Mouse (Mus musculus): ENCODE data around the gene Zfp958.
A peak's percentile ranks its signal among the peaks of the same experiment; 100 is the strongest.
"Not testable (repeated sequence)": the region's sequence is repeated elsewhere in the genome, so short reads cannot be mapped to it uniquely, and the experiment has no call there.

Gene Zfp958

DNA sequence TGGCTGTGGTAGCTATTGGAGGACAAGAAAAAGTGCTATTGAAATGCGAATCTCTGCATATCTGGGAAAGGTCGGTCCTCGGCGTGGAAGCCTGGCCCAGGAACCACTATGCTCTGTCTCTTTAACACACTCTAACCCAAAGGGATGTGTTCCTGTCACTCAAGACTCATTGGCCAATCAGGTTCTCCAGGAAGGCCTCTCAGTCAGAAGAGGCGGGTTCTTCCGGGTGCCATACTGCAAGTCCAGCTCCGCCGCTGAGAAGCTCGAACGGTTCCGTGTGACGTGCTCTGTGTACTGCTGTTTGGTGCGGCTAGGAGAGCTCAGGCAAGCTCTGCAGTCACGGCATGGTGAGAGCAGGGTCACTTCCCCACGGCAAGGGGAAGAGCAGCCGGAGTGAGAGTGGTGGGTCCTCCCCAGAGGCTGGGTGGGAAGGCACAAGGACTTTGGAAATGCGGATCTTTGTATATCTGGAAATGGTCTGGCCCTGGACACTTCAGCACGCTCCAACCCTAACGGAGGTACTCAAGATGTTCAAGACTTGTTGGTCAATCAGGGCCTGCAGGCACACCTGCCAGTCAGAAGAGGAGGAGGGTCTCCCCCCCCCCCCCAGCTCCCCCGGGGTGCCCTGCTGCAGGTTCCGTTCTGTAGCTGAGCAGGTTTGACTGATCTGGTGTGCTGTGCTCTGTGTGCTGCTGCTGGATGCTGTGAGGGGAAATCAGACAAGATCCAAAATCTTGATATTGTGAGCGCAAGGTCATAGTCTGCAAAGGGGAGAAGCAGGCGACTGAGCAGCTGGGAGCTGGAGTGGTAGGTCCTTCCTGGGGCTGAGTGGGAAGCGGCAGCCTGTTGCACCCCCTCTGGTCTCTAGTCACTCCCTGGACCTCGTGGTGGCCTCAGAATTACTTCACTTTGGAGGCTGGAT, at the start of gene Zfp958:
Gene Zfp958 (plus strand): TSS at position 236 of the 922 bp plus-strand sequence.
- peak; percentile 88 for DNase-seq (ENCODE audit: low read depth, low spot score)

DNA sequence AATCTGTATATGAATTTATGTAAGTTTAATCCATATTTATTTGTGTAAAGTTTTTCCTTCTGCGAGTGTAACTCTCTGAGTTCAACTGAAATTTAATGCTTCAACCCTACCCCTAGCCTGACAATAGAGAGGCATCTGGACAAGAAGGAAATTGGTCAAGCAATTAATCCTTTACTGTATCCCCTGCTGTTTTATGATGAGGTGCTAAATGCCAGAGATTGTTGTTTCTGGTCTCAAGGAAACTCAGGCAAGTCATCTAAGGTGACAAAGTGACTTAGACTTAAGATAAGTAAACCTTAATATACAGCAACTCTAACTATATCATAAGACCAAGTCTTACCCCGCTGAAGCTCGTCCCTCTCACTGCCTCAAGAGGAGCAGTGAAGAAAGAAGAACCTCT, 31.0 kb upstream of the Zfp958 start:
- DNase-seq (ENCODE audit: low read depth, low spot score), result no peak

- no peak for DNase-seq (ENCODE audit: low read depth, low spot score)
These were observed 30.2 kb upstream of the Zfp958 start for GRCm38 (mm10) chr8:4582754-4583178.

GRCm38 (mm10) chr8:4584660-4585059, 28.3 kb upstream of the Zfp958 start:
- DNase-seq (ENCODE audit: low read depth, low spot score), result no peak

GRCm38 (mm10) chr8:4586356-4586755, 26.6 kb upstream of the Zfp958 start:
- no peak for DNase-seq (ENCODE audit: low read depth, low spot score)

DNA sequence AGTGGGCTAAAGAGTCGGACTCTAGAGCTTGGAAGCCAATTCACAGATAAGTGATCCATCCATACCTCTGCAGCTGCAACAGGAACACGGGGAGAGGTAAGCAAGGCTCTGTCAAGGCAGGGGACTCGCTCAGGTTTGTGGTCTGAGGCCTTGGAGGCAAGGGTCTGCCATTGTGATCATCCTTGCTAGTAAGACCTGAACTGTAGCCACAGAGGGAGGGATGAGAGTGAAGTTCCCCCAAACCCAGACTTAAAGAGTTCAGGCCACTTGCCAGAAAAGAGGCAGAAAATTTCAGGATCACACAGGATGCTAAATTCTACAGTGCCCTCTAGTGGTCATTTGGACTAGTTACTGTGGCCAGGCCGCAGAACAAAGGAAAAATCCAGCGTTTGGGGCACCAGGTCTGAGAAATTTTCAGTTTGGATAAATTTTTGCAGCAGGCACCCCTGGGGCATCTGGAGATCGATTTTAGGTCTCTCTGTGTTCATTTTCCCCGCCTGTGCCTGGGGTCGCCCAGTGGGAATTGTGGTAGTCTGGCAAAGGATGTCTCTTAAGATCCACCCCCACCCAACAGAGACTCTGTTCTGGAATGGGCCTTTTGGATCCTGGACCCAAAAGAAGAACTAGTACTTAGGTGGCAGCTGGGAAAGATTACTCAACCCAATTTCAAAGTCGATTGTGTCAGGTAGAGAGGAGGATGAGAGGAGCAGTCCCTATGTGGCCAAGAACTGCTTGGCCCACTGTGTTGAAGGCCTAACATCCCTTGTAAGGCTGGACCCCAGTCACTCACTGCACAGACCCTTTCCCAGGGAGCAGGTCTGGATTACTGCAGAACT, 24.6 kb upstream of the Zfp958 start:
- DNase-seq (ENCODE audit: low read depth, low spot score), result peak; percentile 3

- no peak for DNase-seq (ENCODE audit: low read depth, low spot score)
These were observed 4.1 kb upstream of the Zfp958 start for GRCm38 (mm10) chr8:4608896-4609295.

- DNase-seq (ENCODE audit: low read depth, low spot score), result not testable (repeated sequence)
These were observed 1.3 kb upstream of the Zfp958 start for GRCm38 (mm10) chr8:4611626-4612175.

- no peak for DNase-seq (ENCODE audit: low read depth, low spot score)
These were observed 14.4 kb downstream of the Zfp958 start for GRCm38 (mm10) chr8:4627349-4627748.

DNA sequence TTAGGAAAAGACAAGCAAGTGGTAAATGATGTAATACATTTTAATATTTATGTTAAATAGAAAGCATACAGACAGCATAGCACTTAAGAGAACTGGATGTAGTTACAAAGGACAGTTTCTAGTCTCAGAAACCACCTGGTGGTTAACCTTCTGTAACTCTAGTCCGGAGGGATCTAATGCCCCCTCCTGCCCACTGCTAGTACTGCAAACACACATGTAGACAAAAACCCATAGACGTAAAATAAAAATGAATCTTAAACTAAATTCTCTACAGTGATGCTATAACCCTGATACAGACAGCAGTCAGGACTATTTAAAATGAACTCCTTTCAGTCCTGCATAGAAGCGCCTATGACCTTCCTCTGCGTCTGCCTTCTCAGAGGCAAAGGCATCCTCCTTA, 24.1 kb downstream of the Zfp958 start:
- DNase-seq (ENCODE audit: low read depth, low spot score), result no peak

DNA sequence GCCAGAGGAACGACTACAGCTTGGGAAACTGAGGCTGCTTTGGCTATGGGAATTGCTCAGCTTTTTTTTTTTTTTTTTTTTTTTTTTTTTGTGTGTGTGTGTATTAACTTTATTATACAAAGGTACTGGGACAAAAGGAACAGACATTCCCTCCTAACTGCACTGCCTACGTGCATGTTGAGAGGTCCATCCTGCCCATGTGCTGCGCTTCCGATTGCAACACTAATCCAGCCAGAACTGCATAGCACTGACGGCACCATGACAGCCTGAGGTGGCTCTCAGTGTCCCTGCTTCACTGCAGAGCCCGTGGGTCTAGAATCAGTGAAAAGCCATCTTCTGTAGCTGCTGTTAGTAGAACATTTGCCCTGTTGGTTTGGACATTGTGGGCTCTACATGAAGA, 30.0 kb downstream of the Zfp958 start:
- not testable (repeated sequence) for DNase-seq (ENCODE audit: low read depth, low spot score)

DNA sequence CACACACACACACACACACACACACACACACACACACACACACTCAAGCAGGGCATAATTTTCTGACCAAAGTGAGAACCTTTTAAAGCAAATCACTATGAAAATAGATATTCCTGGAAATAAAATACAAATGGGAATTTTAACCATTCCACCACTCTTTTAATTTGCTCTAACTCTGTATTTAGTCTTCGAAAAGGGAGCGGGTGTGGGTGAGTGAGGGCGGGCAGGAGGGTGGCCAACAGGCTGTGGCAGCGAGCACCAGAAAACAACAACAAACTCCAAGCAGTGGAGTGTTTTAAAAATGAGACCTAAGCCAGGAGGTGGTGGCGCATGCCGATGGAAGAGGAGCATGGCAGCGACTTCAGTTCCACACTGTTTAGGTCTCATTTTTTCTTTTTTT, 43.6 kb downstream of the Zfp958 start:
- peak; percentile 78 for DNase-seq (ENCODE audit: low read depth, low spot score)

GRCm38 (mm10) chr8:4675191-4676003, 62.4 kb downstream of the Zfp958 start:
- DNase-seq (ENCODE audit: low read depth, low spot score), result no peak

- no peak for DNase-seq (ENCODE audit: low read depth, low spot score)
These were observed 63.6 kb downstream of the Zfp958 start for GRCm38 (mm10) chr8:4676586-4676985.

DNA sequence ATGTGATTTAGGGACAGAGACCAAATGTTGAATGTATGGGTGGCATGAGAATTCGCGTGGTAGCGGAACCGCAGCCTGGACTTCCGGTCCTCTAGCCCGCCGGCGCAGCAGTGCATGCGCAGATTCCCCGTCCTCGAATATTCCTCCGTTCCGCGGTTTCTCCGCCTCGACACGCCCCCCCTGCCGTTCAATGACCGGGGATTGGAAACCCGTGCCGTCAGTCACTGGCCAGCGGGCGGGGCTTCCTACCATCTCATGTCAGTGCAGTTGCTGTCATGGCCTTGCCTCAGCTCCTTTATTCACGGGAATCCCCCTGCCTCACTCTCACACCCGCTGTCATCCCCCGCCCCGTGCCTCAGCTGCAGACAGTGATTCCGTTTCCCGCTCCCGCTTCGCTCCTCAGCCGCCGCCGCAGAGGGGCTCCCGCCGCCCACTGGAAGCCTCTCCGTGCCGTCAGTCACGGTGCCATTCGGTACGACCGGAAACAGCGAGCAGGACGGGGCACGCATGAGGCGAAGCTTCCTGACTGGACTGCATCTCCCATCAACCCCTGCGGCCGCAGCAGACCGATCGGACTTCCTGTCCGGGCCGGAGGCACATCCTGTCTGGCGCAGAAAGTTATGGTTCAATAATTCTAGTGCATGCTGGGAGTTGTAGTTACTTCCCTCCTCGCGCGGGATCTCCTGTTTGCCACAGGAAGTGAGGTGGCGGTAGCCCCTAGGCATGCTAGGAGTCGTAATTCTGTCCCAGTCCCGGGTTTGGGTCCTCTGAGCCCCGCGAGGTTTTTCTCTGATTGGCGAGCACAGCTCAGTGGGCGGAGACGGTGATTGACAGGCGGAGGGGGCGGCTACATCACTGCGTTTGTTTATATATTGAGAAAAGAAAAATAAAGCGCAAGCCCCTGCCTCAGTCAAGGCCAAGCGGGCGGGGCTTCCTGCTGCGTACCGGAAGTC, 64.6 kb downstream of the Zfp958 start:
- peak; percentile 80 for DNase-seq (ENCODE audit: low read depth, low spot score)

DNA sequence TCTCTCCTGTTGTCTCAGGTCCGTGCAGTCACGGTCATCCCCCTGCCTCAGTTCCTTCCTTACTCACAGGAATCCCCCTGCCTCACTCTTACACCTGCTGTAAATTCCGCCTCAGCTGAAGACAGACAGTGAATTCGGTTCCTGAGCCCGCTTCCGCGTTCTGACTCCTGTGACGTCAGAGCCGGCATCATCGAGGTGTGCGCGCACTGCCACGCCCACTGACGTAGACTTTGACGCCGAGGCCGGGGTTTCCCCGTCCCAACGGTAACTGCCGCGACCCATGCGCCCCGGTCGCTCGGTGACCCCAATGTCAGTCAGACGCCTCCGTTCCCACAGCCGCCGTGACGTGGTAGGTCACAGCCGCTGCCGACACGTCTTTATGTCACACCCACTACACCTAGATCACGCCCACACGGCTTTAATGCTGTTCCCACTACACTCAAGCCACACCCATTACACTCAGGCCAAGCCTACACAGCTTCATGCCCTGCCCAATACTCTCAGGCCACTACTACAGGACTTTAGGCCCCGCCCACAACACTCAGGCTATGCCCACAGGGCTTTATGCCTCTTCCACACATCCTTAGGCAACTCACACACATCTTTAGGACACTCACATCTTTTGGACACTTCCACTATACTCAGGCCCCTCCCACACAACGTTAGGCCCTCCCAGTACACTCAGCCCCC, 65.4 kb downstream of the Zfp958 start:
- DNase-seq (ENCODE audit: low read depth, low spot score), result peak; percentile 68

- DNase-seq (ENCODE audit: low read depth, low spot score), result peak; percentile 5
These were observed 66.1 kb downstream of the Zfp958 start for GRCm38 (mm10) chr8:4678908-4679545.

GRCm38 (mm10) chr8:4679796-4680195, 66.8 kb downstream of the Zfp958 start:
- no peak for DNase-seq (ENCODE audit: low read depth, low spot score)
